Mouse (Mus musculus) heart, embryonic 11.5 days (tissue): ENCODE results near the gene Zdbf2. TPM values are rescaled to one million over a fixed set of nuclear protein-coding genes. Genes with fewer than 3 reads are reported as not detected.

Source experiments
- ATAC-seq: fragments of 200-750 bp; cut with Nextera tagmentation; replicated peaks from 2 replicates; pipeline ENCODE4 v1.8.0; 2017; ENCODE audit warnings: moderate library complexity; ENCODE audit not compliant: insufficient number of reproducible peaks, low FRiP score, low TSS enrichment
- H3K27ac ChIP-seq: fragments of 300-500 bp; sonication (generic); 2 replicates; pipeline ENCODE4 v1.5.1; 2014; ENCODE audit warnings: mild to moderate bottlenecking, low read depth, low read length
- H3K27me3 ChIP-seq: fragments of 300-500 bp; sonication (generic); 2 replicates; pipeline ENCODE4 v1.6.1; 2014; ENCODE audit warnings: mild to moderate bottlenecking, low read length, mixed read lengths; ENCODE audit not compliant: control insufficient read depth, insufficient read depth
- H3K36me3 ChIP-seq: fragments of 300-500 bp; sonication (generic); 2 replicates; pipeline ENCODE4 v1.6.1; 2014; ENCODE audit warnings: mild to moderate bottlenecking, low read length, moderate library complexity, mixed read lengths; ENCODE audit not compliant: control insufficient read depth, insufficient read depth
- H3K4me1 ChIP-seq: fragments of 300-500 bp; sonication (generic); 2 replicates; pipeline ENCODE4 v1.6.1; 2014; ENCODE audit warnings: low read length; ENCODE audit not compliant: control insufficient read depth, insufficient read depth
- H3K4me2 ChIP-seq: fragments of 300-500 bp; sonication (generic); 2 replicates; pipeline ENCODE4 v1.6.1; 2014; ENCODE audit warnings: mild to moderate bottlenecking, moderate library complexity
- H3K4me3 ChIP-seq: fragments of 300-500 bp; sonication (generic); 2 replicates; pipeline ENCODE4 v1.5.1; 2014; ENCODE audit warnings: low read depth, low read length
- H3K9ac ChIP-seq: fragments of 300-500 bp; sonication (generic); 2 replicates; pipeline ENCODE4 v1.6.1; 2014; ENCODE audit warnings: mild to moderate bottlenecking, low read depth, low read length, moderate library complexity
- H3K9me3 ChIP-seq: fragments of 300-500 bp; sonication (generic); replicated peaks from 2 replicates; pipeline ENCODE4 v1.6.1; 2016; ENCODE audit warnings: low read length; ENCODE audit not compliant: control insufficient read depth
- WGBS: fragments of 180-500 bp; shearing (Covaris S2); extraction: QIAGEN DNeasy Blood & Tissue Kit; methylation state at CpG from one replicate; pipeline ENCODE4 v1.1.7; 2014; ENCODE audit not compliant: insufficient replicate concordance; 5-methylcytosine and 5-hydroxymethylcytosine counted together
- polyA plus RNA-seq: library from polyadenylated mRNA; unstranded; fragments of >200 nt; fragmentation: Nextera tagmentation; extraction: Ambion mirVana; gene quantifications from 2 replicates; pipeline ENCODE4 v1.2.1, GENCODE M21; 2014

Zdbf2 gene
- polyA plus RNA-seq, 1 experiment from 2014 or later: 9.8 TPM

- no peak for ATAC-seq
- no peak overlapping the region for H3K9ac ChIP-seq
- H3K4me1 ChIP-seq: no peaks in the 10 kb centered on the region
- no peaks in the 10 kb centered on the region for H3K9me3 ChIP-seq
- no peak overlapping the region for H3K27ac ChIP-seq
- 24% methylated on average over 2 of the region's 2 CpGs for WGBS
- H3K4me3 ChIP-seq: no peak overlapping the region
- H3K27me3 ChIP-seq: peaks cover 67% of the 10 kb centered on the region
- no peak overlapping the region for H3K4me2 ChIP-seq
- H3K36me3 ChIP-seq: no peaks in the 10 kb centered on the region
Observed at GRCm38 (mm10) chr1:63258501-63258900, 14.6 kb upstream of the Zdbf2 start.

- WGBS: 42% methylated on average over 11 of the region's 11 CpGs
- Histone ChIP-seq H3K4me3 (no peak overlapping the region), H3K27me3 (peaks cover 70% of the 10 kb centered on the region), H3K27ac (no peak overlapping the region), H3K9ac (no peak overlapping the region), H3K9me3 (no peaks in the 10 kb centered on the region), H3K4me1 (no peaks in the 10 kb centered on the region), H3K36me3 (no peaks in the 10 kb centered on the region), H3K4me2 (no peak overlapping the region)
- ATAC-seq: no peak
Observed at GRCm38 (mm10) chr1:63259271-63259830, 13.7 kb upstream of the Zdbf2 start.

DNA sequence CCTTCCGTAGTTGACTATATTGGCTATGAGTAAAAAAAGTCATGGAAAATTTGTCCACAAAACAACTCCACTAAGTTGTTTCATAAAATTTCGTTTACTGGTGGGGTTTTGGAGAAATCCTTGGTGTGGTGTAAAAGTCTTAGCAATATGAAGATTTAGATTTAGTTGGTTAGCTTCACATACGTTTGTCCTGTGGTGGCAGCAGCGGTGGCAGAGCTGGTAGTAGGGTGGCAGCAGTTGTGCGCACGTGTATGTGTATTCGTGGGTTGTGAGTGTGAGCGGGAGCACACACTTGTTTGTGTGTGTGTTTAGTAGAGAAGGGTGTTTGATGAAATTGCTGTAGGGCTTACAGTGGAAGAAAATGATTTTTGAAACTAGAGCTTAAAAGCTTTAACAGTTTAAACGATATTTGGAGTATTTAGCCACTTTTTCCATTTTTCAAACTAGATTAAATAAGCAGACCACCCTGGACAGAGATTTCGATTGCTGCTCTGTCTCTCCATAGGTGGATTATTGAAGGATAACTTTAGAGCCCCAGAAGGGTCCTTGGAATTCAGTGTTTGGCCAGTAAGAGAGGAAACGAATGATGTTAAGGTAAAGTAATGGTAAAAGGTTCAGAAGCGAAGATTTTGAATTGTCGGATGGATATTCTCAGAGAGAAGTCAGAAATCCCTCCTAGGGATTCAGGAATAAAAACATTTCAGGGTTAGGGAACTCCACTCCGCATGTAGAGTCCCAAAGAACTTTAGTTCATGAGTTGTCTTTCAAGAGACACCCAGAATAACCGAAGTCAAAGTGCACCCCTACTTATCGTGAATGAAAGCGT, 12.9 kb upstream of the Zdbf2 start:
- Histone ChIP-seq H3K27me3 (peaks cover 75% of the 10 kb centered on the region), H3K9ac (no peak overlapping the region), H3K9me3 (no peaks in the 10 kb centered on the region), H3K36me3 (no peaks in the 10 kb centered on the region), H3K4me3 (no peak overlapping the region), H3K4me2 (no peak overlapping the region), H3K4me1 (no peaks in the 10 kb centered on the region), H3K27ac (no peak overlapping the region)
- ATAC-seq: no peak
- 37% methylated on average over 17 of the region's 17 CpGs for WGBS

DNA sequence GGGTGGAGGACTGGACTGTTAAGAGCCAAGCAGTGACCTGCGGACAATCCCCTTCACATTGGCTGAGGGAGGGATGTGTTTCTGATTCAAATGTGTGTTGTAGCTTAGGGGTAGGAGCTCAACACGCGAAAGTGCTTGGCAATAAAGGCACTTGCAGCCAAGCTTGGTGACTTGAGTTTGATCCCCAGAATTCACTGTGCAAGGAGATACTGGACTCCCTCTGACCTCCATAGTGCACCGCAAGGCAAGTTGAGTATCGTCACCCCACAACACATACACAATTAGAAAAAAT, 12.4 kb upstream of the Zdbf2 start:
- 42% methylated on average over 5 of the region's 5 CpGs for WGBS
- H3K9ac ChIP-seq: no peak overlapping the region
- H3K4me2 ChIP-seq: no peak overlapping the region
- H3K9me3 ChIP-seq: no peaks in the 10 kb centered on the region
- no peak overlapping the region for H3K4me3 ChIP-seq
- H3K27ac ChIP-seq: no peak overlapping the region
- peaks cover 75% of the 10 kb centered on the region for H3K27me3 ChIP-seq
- no peaks in the 10 kb centered on the region for H3K4me1 ChIP-seq
- no peak for ATAC-seq
- H3K36me3 ChIP-seq: no peaks in the 10 kb centered on the region

GRCm38 (mm10) chr1:63261041-63261590, 11.9 kb upstream of the Zdbf2 start:
- Histone ChIP-seq H3K9me3 (no peaks in the 10 kb centered on the region), H3K27me3 (peaks cover 74% of the 10 kb centered on the region), H3K4me2 (no peak overlapping the region), H3K36me3 (no peaks in the 10 kb centered on the region), H3K9ac (no peak overlapping the region), H3K4me3 (no peak overlapping the region), H3K27ac (no peak overlapping the region), H3K4me1 (no peaks in the 10 kb centered on the region)
- WGBS: 45% methylated on average over 17 of the region's 17 CpGs
- ATAC-seq: no peak

- no peak overlapping the region for H3K9ac ChIP-seq
- H3K9me3 ChIP-seq: no peaks in the 10 kb centered on the region
- ATAC-seq: no peak
- H3K27ac ChIP-seq: no peak overlapping the region
- H3K4me1 ChIP-seq: no peaks in the 10 kb centered on the region
- no peak overlapping the region for H3K4me3 ChIP-seq
- 35% methylated on average over 11 of the region's 11 CpGs for WGBS
- peaks cover 63% of the 10 kb centered on the region for H3K27me3 ChIP-seq
- no peaks in the 10 kb centered on the region for H3K36me3 ChIP-seq
- no peak overlapping the region for H3K4me2 ChIP-seq
Observed at GRCm38 (mm10) chr1:63263671-63264070, 9.4 kb upstream of the Zdbf2 start.

- Histone ChIP-seq H3K9ac (no peak overlapping the region), H3K4me1 (no peaks in the 10 kb centered on the region), H3K36me3 (no peaks in the 10 kb centered on the region), H3K4me2 (no peak overlapping the region), H3K9me3 (no peaks in the 10 kb centered on the region), H3K4me3 (no peak overlapping the region), H3K27ac (no peak overlapping the region), H3K27me3 (peaks cover 64% of the 10 kb centered on the region)
- 46% methylated on average over 4 of the region's 4 CpGs for WGBS
- ATAC-seq: no peak
Observed at GRCm38 (mm10) chr1:63265461-63265860, 7.6 kb upstream of the Zdbf2 start.

DNA sequence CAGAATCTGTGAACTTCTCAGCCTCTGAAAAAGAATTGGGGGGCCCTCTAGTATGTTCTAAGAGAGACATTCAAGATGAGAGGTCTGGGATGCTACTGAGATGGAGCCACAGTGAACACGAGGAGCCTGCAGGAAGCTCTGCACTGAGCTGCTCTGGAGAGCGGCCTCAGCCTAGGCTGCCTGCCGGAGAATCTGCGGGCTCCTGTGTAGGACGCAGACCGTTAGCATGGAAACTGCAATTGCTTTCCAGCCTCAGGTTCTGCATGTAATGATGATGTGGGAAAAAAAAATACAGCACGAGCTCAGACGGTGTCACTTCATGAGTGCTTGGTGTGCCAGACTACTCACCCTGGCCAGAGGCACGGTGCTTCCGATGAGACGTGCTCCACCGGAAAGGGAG, 6.9 kb upstream of the Zdbf2 start:
- H3K9me3 ChIP-seq: no peaks in the 10 kb centered on the region
- no peak overlapping the region for H3K27ac ChIP-seq
- no peak overlapping the region for H3K4me3 ChIP-seq
- no peak overlapping the region for H3K9ac ChIP-seq
- H3K36me3 ChIP-seq: no peaks in the 10 kb centered on the region
- ATAC-seq: no peak
- H3K27me3 ChIP-seq: peaks cover 60% of the 10 kb centered on the region
- 45% methylated on average over 12 of the region's 12 CpGs for WGBS
- H3K4me1 ChIP-seq: no peaks in the 10 kb centered on the region
- H3K4me2 ChIP-seq: no peak overlapping the region

- 47% methylated on average over 15 of the region's 15 CpGs for WGBS
- H3K27me3 ChIP-seq: peaks cover 58% of the 10 kb centered on the region
- no peak overlapping the region for H3K27ac ChIP-seq
- no peak for ATAC-seq
- H3K9me3 ChIP-seq: no peaks in the 10 kb centered on the region
- H3K4me2 ChIP-seq: no peak overlapping the region
- H3K4me1 ChIP-seq: no peaks in the 10 kb centered on the region
- no peaks in the 10 kb centered on the region for H3K36me3 ChIP-seq
- no peak overlapping the region for H3K9ac ChIP-seq
- H3K4me3 ChIP-seq: no peak overlapping the region
Observed at GRCm38 (mm10) chr1:63266716-63267115, 6.3 kb upstream of the Zdbf2 start.
